Mouse (Mus musculus) forebrain, embryonic 11.5 days (tissue): ENCODE measurements around the gene Nr4a3. TPM values are rescaled to one million over a fixed set of nuclear protein-coding genes. Genes with fewer than 3 reads are reported as not detected.

Experiments
- ATAC-seq: fragments of 200-750 bp; cut with Nextera tagmentation; replicated peaks from 2 replicates; pipeline ENCODE4 v1.8.0; 2017; ENCODE audit warnings: moderate TSS enrichment; ENCODE audit not compliant: low FRiP score
- DNase-seq: peaks from one replicate; pipeline ENCODE4 v3.0.0-alpha.2; 2017; ENCODE audit warnings: low spot score
- H3K27ac ChIP-seq: fragments of 300-500 bp; sonication (generic); 2 replicates; pipeline ENCODE4 v1.5.1; 2014; ENCODE audit warnings: low read depth, low read length
- H3K27me3 ChIP-seq: fragments of 300-500 bp; sonication (generic); 2 replicates; pipeline ENCODE4 v1.6.1; 2014; ENCODE audit warnings: mild to moderate bottlenecking, low read length, mixed read lengths; ENCODE audit not compliant: control insufficient read depth, insufficient read depth
- H3K36me3 ChIP-seq: fragments of 300-500 bp; sonication (generic); 2 replicates; pipeline ENCODE4 v1.6.1; 2014; ENCODE audit warnings: mild to moderate bottlenecking, low read length, moderate library complexity, mixed read lengths; ENCODE audit not compliant: control insufficient read depth, insufficient read depth
- H3K4me1 ChIP-seq: fragments of 300-500 bp; sonication (generic); replicated peaks from 2 replicates; pipeline ENCODE4 v1.6.1; 2014; ENCODE audit warnings: low read length, mixed read lengths; ENCODE audit not compliant: control insufficient read depth, insufficient read depth
- H3K4me2 ChIP-seq: fragments of 300-500 bp; sonication (generic); 2 replicates; pipeline ENCODE4 v1.6.1; 2014; ENCODE audit warnings: low read depth, mild to moderate bottlenecking, low read length, moderate library complexity, mixed read lengths; ENCODE audit not compliant: severe bottlenecking
- H3K4me3 ChIP-seq: fragments of 300-500 bp; sonication (generic); 2 replicates; pipeline ENCODE4 v1.5.1; 2014; ENCODE audit warnings: low read depth, low read length
- H3K9ac ChIP-seq: fragments of 300-500 bp; sonication (generic); 2 replicates; pipeline ENCODE4 v1.6.1; 2014; ENCODE audit warnings: low read length
- H3K9me3 ChIP-seq: fragments of 300-500 bp; sonication (generic); 2 replicates; pipeline ENCODE4 v1.6.1; 2016; ENCODE audit warnings: low read length, mixed read lengths; ENCODE audit not compliant: control insufficient read depth
- WGBS: fragments of 180-500 bp; shearing (Covaris S2); extraction: QIAGEN DNeasy Blood & Tissue Kit; methylation state at CpG from one replicate; pipeline ENCODE4 v1.1.7; 2014; 5-methylcytosine and 5-hydroxymethylcytosine counted together
- polyA plus RNA-seq: library from polyadenylated mRNA; unstranded; fragments of >200 nt; fragmentation: Nextera tagmentation; extraction: Ambion mirVana; gene quantifications from 2 replicates; pipeline ENCODE4 v1.2.1, GENCODE M21; 2014

Gene Nr4a3
- polyA plus RNA-seq, 1 experiment from 2014 or later = 0.71 TPM

DNA sequence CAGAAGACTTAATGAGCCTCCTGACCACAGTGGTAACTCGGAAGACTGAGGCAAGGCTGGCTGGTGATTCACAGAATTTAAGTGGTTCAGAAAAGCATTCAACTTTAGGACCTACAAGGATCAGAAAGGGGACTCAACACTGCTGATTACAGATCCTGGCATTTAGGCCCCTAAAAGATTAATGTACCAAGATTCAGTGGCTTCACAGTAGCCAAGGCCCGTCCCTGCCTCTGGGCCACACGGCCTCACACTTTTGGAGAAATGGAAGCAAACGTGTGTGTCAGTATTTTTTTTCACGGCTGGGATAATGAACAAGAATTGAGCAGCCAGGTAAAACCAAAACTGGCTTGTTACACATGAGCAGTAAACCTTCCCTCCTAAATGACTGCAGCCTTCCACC, 6.1 kb upstream of the Nr4a3 start:
- no peak for ATAC-seq
- 86% methylated on average over 5 of the region's 5 CpGs for WGBS

GRCm38 (mm10) chr4:48039736-48040135, 5.2 kb upstream of the Nr4a3 start:
- Histone ChIP-seq H3K27ac (no peak overlapping the region), H3K9ac (no peak overlapping the region), H3K27me3 (no peaks in the 10 kb centered on the region), H3K4me3 (no peak overlapping the region), H3K4me2 (no peak overlapping the region), H3K36me3 (no peaks in the 10 kb centered on the region), H3K9me3 (no peaks in the 10 kb centered on the region), H3K4me1 (no peaks in the 10 kb centered on the region)
- no peak for ATAC-seq
- WGBS = 69% methylated on average over 7 of the region's 7 CpGs
- no peak for DNase-seq

More for the DNA sequence above, 6.1 kb upstream of the Nr4a3 start:
- Histone ChIP-seq H3K9ac (no peak overlapping the region), H3K27me3 (no peaks in the 10 kb centered on the region), H3K4me2 (no peak overlapping the region), H3K27ac (no peak overlapping the region), H3K4me3 (no peak overlapping the region), H3K4me1 (no peaks in the 10 kb centered on the region), H3K36me3 (no peaks in the 10 kb centered on the region), H3K9me3 (no peaks in the 10 kb centered on the region)
- DNase-seq = no peak

DNA sequence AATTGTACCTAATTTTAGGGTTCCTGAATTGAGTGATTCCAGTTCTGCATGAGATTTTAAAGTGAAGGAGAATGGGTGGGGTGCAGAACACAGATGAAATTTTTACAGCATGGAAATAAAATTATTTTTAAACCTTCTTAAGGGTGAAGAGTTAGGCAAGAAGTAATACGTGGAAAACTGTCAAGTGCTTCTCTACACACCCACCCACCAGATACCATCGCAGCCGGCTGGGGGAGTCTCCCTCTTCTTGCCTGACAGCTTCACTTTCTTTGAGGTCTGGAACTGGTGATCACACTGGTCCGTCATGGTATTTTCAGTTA, 2.5 kb upstream of the Nr4a3 start:
- under 1% methylated on average over 4 of the region's 4 CpGs for WGBS
- peak overlapping the region; percentile 80 for H3K9ac ChIP-seq
- H3K27me3 ChIP-seq = no peaks in the 10 kb centered on the region; the same call in 1 of the 2 replicates
- H3K4me2 ChIP-seq = peak overlapping the region; percentile 97
- ATAC-seq (peak; percentile 10; the same call in 1 of the 2 replicates), DNase-seq (no peak)
- H3K36me3 ChIP-seq = no peaks in the 10 kb centered on the region
- no peaks in the 10 kb centered on the region for H3K9me3 ChIP-seq
- peak overlapping the region; percentile 59 for H3K4me3 ChIP-seq
- peak overlapping the region; percentile 92 for H3K27ac ChIP-seq
- peaks cover 9% of the 10 kb centered on the region; the same call in 1 of the 2 replicates for H3K4me1 ChIP-seq

- Histone ChIP-seq H3K4me3 (peak overlapping the region; percentile 59), H3K27ac (peak overlapping the region; percentile 92), H3K36me3 (no peaks in the 10 kb centered on the region), H3K4me1 (peaks cover 11% of the 10 kb centered on the region; the same call in 1 of the 2 replicates), H3K9ac (peak overlapping the region; percentile 80), H3K9me3 (no peaks in the 10 kb centered on the region), H3K27me3 (peaks cover 5% of the 10 kb centered on the region; the same call in 1 of the 2 replicates), H3K4me2 (peak overlapping the region; percentile 97)
- WGBS = under 1% methylated on average over 103 of the region's 105 CpGs
- DNase-seq (peak; percentile 97), ATAC-seq (peak; percentile 85)
Observed at GRCm38 (mm10) chr4:48042786-48043701, 1.9 kb upstream of the Nr4a3 start.

DNA sequence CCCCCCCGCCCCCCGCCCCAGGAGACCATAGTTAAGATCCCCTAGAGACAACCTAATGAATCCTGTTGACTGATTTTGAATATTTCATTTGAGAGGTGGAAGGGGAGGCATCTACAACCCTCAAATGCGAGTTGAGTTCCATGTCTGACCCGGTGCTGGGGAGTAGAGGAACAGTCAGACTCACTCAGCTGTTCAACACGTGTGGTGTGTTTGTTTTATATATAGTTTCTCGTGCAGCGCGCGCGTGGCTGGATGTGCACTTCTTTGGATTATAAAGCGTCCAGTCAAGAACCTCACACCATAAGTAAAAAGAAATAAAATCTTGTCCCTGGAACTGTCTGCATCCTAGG, 837 bp upstream of the Nr4a3 start:
- Histone ChIP-seq H3K27me3 (peaks cover 15% of the 10 kb centered on the region), H3K9ac (peak overlapping the region; percentile 70), H3K27ac (no peak overlapping the region), H3K4me2 (peak overlapping the region; percentile 97), H3K9me3 (no peaks in the 10 kb centered on the region), H3K36me3 (no peaks in the 10 kb centered on the region), H3K4me3 (peak overlapping the region; percentile 59), H3K4me1 (peaks cover 17% of the 10 kb centered on the region; the same call in 1 of the 2 replicates)
- under 1% methylated on average over 11 of the region's 11 CpGs for WGBS
- ATAC-seq (no peak), DNase-seq (no peak)

DNA sequence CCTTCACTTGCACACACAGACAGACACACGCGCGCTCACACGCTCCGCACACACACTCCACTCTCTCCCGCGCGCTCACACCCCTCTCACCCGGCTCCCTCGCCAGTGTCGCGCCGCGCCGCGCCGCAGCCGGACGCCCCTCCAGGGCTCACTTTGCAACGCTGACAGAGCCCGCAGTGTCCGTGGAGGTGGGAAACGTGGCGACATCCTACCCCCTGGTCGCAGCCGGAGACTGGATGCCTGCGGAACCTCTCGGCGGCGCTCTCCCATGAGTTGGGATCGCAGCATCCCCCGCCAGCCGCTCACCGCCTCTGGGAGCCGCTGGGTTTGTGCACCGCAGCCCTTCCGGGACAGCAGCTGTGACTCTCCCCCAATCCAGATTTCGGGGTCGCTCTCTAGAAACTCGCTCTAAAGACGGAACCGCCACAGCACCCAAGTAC, 348 bp downstream of the Nr4a3 start:
- H3K9ac ChIP-seq = peak overlapping the region; percentile 70
- H3K4me1 ChIP-seq = peaks cover 17% of the 10 kb centered on the region; the same call in 1 of the 2 replicates
- WGBS = 1% methylated on average over 39 of the region's 42 CpGs
- no peaks in the 10 kb centered on the region for H3K9me3 ChIP-seq
- ATAC-seq = no peak
- H3K4me2 ChIP-seq = peak overlapping the region; percentile 97
- peak overlapping the region; percentile 37 for H3K27ac ChIP-seq
- peak overlapping the region; percentile 59 for H3K4me3 ChIP-seq
- H3K36me3 ChIP-seq = no peaks in the 10 kb centered on the region
- peaks cover 26% of the 10 kb centered on the region for H3K27me3 ChIP-seq
- DNase-seq = peak; percentile 79

- Histone ChIP-seq H3K4me3 (peak overlapping the region; percentile 59), H3K27me3 (peaks cover 32% of the 10 kb centered on the region), H3K4me1 (peaks cover 17% of the 10 kb centered on the region; the same call in 1 of the 2 replicates), H3K4me2 (peak overlapping the region; percentile 97), H3K36me3 (no peaks in the 10 kb centered on the region), H3K9me3 (no peaks in the 10 kb centered on the region), H3K9ac (peak overlapping the region; percentile 70), H3K27ac (no peak overlapping the region)
- no peak for ATAC-seq
- under 1% methylated on average over 39 of the region's 39 CpGs for WGBS
- DNase-seq = peak; percentile 79
Observed at GRCm38 (mm10) chr4:48045721-48046460, 938 bp downstream of the Nr4a3 start.

- DNase-seq = peak; percentile 61
- no peaks in the 10 kb centered on the region for H3K9me3 ChIP-seq
- H3K27me3 ChIP-seq = peaks cover 37% of the 10 kb centered on the region
- peak overlapping the region; percentile 97 for H3K4me2 ChIP-seq
- WGBS = under 1% methylated on average over 20 of the region's 20 CpGs
- H3K27ac ChIP-seq = no peak overlapping the region
- peaks cover 19% of the 10 kb centered on the region; the same call in 1 of the 2 replicates for H3K4me1 ChIP-seq
- no peaks in the 10 kb centered on the region for H3K36me3 ChIP-seq
- ATAC-seq = no peak
- peak overlapping the region; percentile 59 for H3K4me3 ChIP-seq
- peak overlapping the region; percentile 70 for H3K9ac ChIP-seq
Observed at GRCm38 (mm10) chr4:48046461-48046901, 1.5 kb downstream of the Nr4a3 start.
